Mouse (Mus musculus): ENCODE results near the gene Zap70. TPM values are rescaled to one million over a fixed set of nuclear protein-coding genes. Genes with fewer than 3 reads are reported as not detected.

Zap70 gene
- total RNA-seq, 2 experiments from 2014 or later: 0.27 to 2.0 TPM

- DNase-seq: no peak
Observed at GRCm38 (mm10) chr1:36830913-36831866, 69.6 kb downstream of the Zap70 start.

Other genes with a start within 250 kb of the Zap70 start
- gene Cnnm3, start 249.9 kb upstream of the Zap70 start, total RNA-seq (2021): 10 to 100 TPM; 13.1 to 16.6 TPM
- gene Ankrd23, start 224.9 kb upstream of the Zap70 start, total RNA-seq (2021): 100 to 1,000 TPM; 315 to 408 TPM
- gene Gm42417, start 222.4 kb upstream of the Zap70 start, total RNA-seq (2021): 100 to 1,000 TPM; 174 to 267 TPM
- 1 to 10 TPM; 5.8 to 6.2 TPM for gene Ankrd39, start 214.4 kb upstream of the Zap70 start, total RNA-seq (2021)
- 10 to 100 TPM in 1 of 2 experiments, 1 to 10 TPM in 1; 9.2 to 10.4 TPM for gene Sema4c, start 203.4 kb upstream of the Zap70 start, total RNA-seq (2021)
- gene Fam178b, start 78.6 kb upstream of the Zap70 start, total RNA-seq (2021): under 1 TPM in 1 of 2 experiments, not detected in 1; 0.42 TPM
- gene Cox5b, start 70.3 kb upstream of the Zap70 start, total RNA-seq (2021): 1,000 to 10,000 TPM; 2,045 to 2,202 TPM
- gene 4933424G06Rik, start 51.6 kb upstream of the Zap70 start, total RNA-seq (2021): not detected
- gene Actr1b, start 47.4 kb upstream of the Zap70 start, total RNA-seq (2021): 100 to 1,000 TPM in 1 of 2 experiments, 10 to 100 TPM in 1; 93.8 to 101 TPM
- gene Tmem131, start 181.9 kb downstream of the Zap70 start, total RNA-seq (2021): 10 to 100 TPM; 24.2 to 29.6 TPM